Mouse (Mus musculus) hindbrain, embryonic 11.5 days (tissue): ENCODE measurements around the gene Fbln5. TPM values are rescaled to one million over a fixed set of nuclear protein-coding genes. Genes with fewer than 3 reads are reported as not detected.

ENCODE experiments used
- ATAC-seq: fragments of 200-750 bp; cut with Nextera tagmentation; 2 replicates; pipeline ENCODE4 v1.8.0; 2017; ENCODE audit warnings: mild to moderate bottlenecking, moderate TSS enrichment, moderate library complexity; ENCODE audit not compliant: low FRiP score
- DNase-seq: peaks from one replicate; pipeline ENCODE4 v3.0.0-alpha.2; 2015; ENCODE audit warnings: low spot score
- H3K27ac ChIP-seq: fragments of 300-500 bp; sonication (generic); 2 replicates; pipeline ENCODE4 v1.5.1; 2014; ENCODE audit warnings: mild to moderate bottlenecking, low read depth, low read length
- H3K27me3 ChIP-seq: fragments of 300-500 bp; sonication (generic); 2 replicates; pipeline ENCODE4 v1.6.1; 2014; ENCODE audit warnings: mild to moderate bottlenecking, low read length, moderate library complexity, mixed read lengths; ENCODE audit not compliant: control insufficient read depth, insufficient read depth
- H3K36me3 ChIP-seq: fragments of 300-500 bp; sonication (generic); 2 replicates; pipeline ENCODE4 v1.6.1; 2014; ENCODE audit warnings: mild to moderate bottlenecking, low read length, moderate library complexity, mixed read lengths; ENCODE audit not compliant: control insufficient read depth, insufficient read depth
- H3K4me1 ChIP-seq: fragments of 300-500 bp; sonication (generic); replicated peaks from 2 replicates; pipeline ENCODE4 v1.6.1; 2014; ENCODE audit warnings: low read length, mixed read lengths; ENCODE audit not compliant: control insufficient read depth, insufficient read depth
- H3K4me2 ChIP-seq: fragments of 300-500 bp; sonication (generic); replicated peaks from 2 replicates; pipeline ENCODE4 v1.6.1; 2014; ENCODE audit warnings: mild to moderate bottlenecking, low read depth, low read length
- H3K4me3 ChIP-seq: fragments of 300-500 bp; sonication (generic); 2 replicates; pipeline ENCODE4 v1.5.1; 2014; ENCODE audit warnings: low read depth, low read length
- H3K9ac ChIP-seq: fragments of 300-500 bp; sonication (generic); 2 replicates; pipeline ENCODE4 v1.6.1; 2014; ENCODE audit warnings: low read depth, low read length
- H3K9me3 ChIP-seq: fragments of 300-500 bp; sonication (generic); 2 replicates; pipeline ENCODE4 v1.6.1; 2016; ENCODE audit warnings: low read length; ENCODE audit not compliant: control insufficient read depth
- WGBS: fragments of 180-500 bp; shearing (Covaris S2); extraction: QIAGEN DNeasy Blood & Tissue Kit; methylation state at CpG from one replicate; pipeline ENCODE4 v1.1.7; 2014; 5-methylcytosine and 5-hydroxymethylcytosine counted together
- polyA plus RNA-seq: library from polyadenylated mRNA; unstranded; fragments of >200 nt; fragmentation: Nextera tagmentation; extraction: Ambion mirVana; gene quantifications from 2 replicates; pipeline ENCODE4 v1.2.1, GENCODE M21; 2014

The Fbln5 gene
- polyA plus RNA-seq, 1 experiment from 2014 or later, result 15.7 TPM

GRCm38 (mm10) chr12:101776383-101776782 lies 42.5 kb downstream of the Fbln5 start:
- ATAC-seq, result no peak
- no peaks in the 10 kb centered on the region for H3K27me3 ChIP-seq
- H3K27ac ChIP-seq, result no peak overlapping the region
- H3K36me3 ChIP-seq, result no peaks in the 10 kb centered on the region
- no peak overlapping the region for H3K4me3 ChIP-seq
- no peaks in the 10 kb centered on the region for H3K4me1 ChIP-seq
- DNase-seq, result no peak
- H3K9me3 ChIP-seq, result no peaks in the 10 kb centered on the region
- H3K4me2 ChIP-seq, result no peak overlapping the region
- no peak overlapping the region for H3K9ac ChIP-seq
- 73% methylated on average over 5 of the region's 5 CpGs for WGBS

- Histone ChIP-seq H3K4me1 (no peaks in the 10 kb centered on the region), H3K9me3 (no peaks in the 10 kb centered on the region), H3K4me2 (no peak overlapping the region), H3K27ac (no peak overlapping the region), H3K27me3 (no peaks in the 10 kb centered on the region), H3K4me3 (no peak overlapping the region), H3K36me3 (no peaks in the 10 kb centered on the region), H3K9ac (no peak overlapping the region)
- DNase-seq (no peak), ATAC-seq (no peak)
- WGBS, result 73% methylated on average over 4 of the region's 4 CpGs
Measured at GRCm38 (mm10) chr12:101774116-101774515, 44.7 kb downstream of the Fbln5 start.

DNA sequence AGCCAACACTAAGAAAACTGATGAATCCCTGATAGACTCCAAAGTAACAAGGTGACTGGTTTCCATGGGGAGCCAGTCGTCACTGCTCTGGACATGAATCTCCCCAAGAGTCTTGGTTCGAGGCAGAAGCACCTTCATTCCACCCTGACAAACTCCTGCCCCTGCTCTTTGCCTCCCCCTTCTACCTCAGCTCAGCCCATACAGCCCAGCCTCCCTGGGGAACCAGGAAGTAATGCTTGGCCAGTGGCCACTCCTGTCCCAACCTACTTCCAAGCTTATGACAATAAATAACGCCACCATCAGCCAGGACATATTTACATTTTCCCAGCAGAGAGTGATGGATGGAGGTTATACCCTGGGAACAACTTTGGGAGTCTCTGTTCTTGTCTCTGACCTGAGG lies 45.9 kb downstream of the Fbln5 start:
- no peak overlapping the region for H3K4me2 ChIP-seq
- no peaks in the 10 kb centered on the region for H3K4me1 ChIP-seq
- H3K27ac ChIP-seq, result no peak overlapping the region
- H3K4me3 ChIP-seq, result no peak overlapping the region
- no peak for ATAC-seq
- no peak for DNase-seq
- H3K36me3 ChIP-seq, result no peaks in the 10 kb centered on the region
- H3K9ac ChIP-seq, result no peak overlapping the region
- 68% methylated on average over 3 of the region's 3 CpGs for WGBS
- no peaks in the 10 kb centered on the region for H3K27me3 ChIP-seq
- H3K9me3 ChIP-seq, result no peaks in the 10 kb centered on the region

- no peaks in the 10 kb centered on the region for H3K9me3 ChIP-seq
- H3K27ac ChIP-seq, result no peak overlapping the region
- H3K4me3 ChIP-seq, result no peak overlapping the region
- ATAC-seq (no peak), DNase-seq (no peak)
- H3K27me3 ChIP-seq, result no peaks in the 10 kb centered on the region
- no peaks in the 10 kb centered on the region for H3K4me1 ChIP-seq
- H3K36me3 ChIP-seq, result no peaks in the 10 kb centered on the region
- 88% methylated on average over 5 of the region's 5 CpGs for WGBS
- H3K9ac ChIP-seq, result no peak overlapping the region
- H3K4me2 ChIP-seq, result no peak overlapping the region
Measured at GRCm38 (mm10) chr12:101770283-101771015, 48.4 kb downstream of the Fbln5 start.

DNA sequence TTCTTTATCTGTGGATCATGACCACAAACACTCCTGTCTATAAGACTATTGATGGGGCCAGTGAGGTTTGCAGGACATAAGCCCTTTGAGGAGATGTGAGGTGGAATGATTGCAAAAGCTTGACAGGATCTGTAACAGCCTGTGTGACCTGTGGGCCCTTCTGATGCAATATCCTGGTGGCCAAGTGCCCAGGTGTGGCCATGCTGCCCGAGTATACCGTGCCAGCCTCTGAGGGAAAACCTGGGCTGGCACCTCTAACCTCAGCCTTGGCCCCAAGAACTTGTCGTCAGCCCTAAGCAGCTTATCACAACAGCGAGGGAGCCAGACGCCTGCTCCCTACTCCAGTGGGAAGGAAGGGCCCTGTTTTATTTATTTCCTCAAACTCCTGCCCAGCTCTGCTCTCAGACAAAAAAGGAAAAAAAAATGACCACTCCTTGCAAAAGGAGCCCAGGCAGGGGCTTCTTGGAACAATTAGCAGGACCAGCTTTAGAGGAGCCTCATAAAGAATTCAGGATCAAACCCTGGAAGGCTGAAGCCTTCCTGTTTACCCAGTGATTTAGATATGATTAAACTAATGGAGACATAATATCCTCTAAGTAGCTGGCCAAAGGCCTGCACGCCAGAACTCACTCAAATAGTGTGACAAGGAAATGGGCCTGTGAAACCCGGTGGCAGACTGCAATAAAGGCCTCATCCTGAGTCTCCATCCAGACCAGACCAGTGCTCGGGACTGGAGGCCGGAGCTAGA lies 51.4 kb downstream of the Fbln5 start:
- Histone ChIP-seq H3K9ac (no peak overlapping the region), H3K4me3 (no peak overlapping the region), H3K4me2 (no peak overlapping the region), H3K27ac (no peak overlapping the region), H3K9me3 (no peaks in the 10 kb centered on the region), H3K27me3 (no peaks in the 10 kb centered on the region), H3K36me3 (no peaks in the 10 kb centered on the region), H3K4me1 (no peaks in the 10 kb centered on the region)
- no peak for ATAC-seq
- WGBS, result 81% methylated on average over 9 of the region's 9 CpGs
- DNase-seq, result no peak

DNA sequence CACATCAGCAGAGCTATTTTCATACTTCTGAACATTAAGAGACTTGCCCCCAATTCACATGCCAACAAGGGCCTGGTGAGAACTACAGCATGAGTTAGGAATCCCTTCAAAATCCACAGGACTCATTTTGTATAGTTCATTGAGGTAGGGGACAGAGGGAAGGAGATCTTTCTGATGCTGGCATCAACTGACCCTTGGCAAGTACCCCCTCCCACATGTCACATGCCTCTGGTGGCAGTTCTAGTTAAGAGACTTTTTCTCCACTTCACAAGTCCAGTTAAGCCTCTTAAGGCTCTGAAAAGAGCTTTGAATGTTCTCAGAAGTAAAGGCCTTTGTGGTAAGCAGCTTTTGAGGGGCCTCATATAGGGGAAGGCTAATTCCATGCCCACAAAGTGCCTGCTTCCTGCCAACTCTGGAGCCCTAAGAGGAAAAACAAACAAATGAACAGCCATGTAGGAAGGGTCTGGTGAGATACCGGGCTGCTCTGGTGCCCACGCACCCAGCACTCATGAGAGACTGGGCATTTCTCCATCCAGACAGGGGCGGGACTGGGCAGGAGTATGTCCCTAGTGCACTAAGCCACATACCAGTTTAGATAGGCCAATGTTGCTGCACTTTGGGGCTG lies 52.5 kb downstream of the Fbln5 start:
- Histone ChIP-seq H3K9ac (no peak overlapping the region), H3K27me3 (no peaks in the 10 kb centered on the region), H3K9me3 (no peaks in the 10 kb centered on the region), H3K4me3 (no peak overlapping the region), H3K27ac (no peak overlapping the region), H3K36me3 (no peaks in the 10 kb centered on the region), H3K4me2 (no peak overlapping the region), H3K4me1 (no peaks in the 10 kb centered on the region)
- WGBS, result 90% methylated on average over 3 of the region's 3 CpGs
- no peak for ATAC-seq
- DNase-seq, result no peak

DNA sequence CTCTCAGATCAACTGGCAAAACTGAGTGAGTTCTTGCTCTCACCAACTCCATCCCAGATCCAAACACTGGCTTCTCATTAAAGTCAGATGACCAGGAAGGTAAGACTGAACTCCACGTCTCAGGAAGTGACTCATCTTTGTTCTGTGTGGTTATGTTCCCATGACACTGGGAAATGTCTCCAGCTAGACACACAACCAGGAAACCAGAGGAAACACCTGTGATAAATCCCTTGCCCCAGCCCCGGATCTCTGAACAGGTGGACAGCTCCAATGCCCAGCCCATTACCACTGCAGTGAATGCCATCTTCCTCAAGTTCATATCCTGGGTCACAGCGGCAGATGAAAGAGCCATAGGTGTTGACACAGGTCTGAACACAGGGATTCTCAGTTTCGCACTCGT lies 54.0 kb downstream of the Fbln5 start:
- H3K9me3 ChIP-seq, result no peaks in the 10 kb centered on the region
- no peaks in the 10 kb centered on the region for H3K4me1 ChIP-seq
- H3K27ac ChIP-seq, result no peak overlapping the region
- H3K4me2 ChIP-seq, result no peak overlapping the region
- no peak overlapping the region for H3K4me3 ChIP-seq
- H3K9ac ChIP-seq, result no peak overlapping the region
- no peak for ATAC-seq
- WGBS, result 86% methylated on average over 5 of the region's 5 CpGs
- no peak for DNase-seq
- no peaks in the 10 kb centered on the region for H3K36me3 ChIP-seq
- no peaks in the 10 kb centered on the region for H3K27me3 ChIP-seq

DNA sequence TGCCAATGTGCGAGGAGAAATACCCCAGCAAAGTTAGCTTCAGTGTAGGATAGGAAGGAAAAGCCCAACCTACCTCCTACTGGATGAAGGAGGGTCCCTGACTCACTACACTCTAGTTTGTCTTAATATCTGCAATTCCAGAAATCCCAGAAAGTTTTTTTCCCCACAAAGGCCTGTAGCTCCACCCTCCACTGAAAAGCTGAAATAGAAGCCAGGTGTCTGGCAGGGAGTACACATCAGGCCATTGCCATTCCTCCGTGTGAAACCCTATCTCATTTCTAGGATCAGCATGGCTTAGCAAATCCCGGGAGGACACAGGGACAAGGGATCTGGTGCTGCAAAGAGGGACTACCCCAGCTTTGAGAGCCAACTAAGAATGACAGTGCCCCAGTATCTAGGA lies 55.8 kb downstream of the Fbln5 start:
- Histone ChIP-seq H3K9ac (no peak overlapping the region), H3K4me2 (no peak overlapping the region), H3K9me3 (no peaks in the 10 kb centered on the region), H3K4me3 (no peak overlapping the region), H3K27ac (no peak overlapping the region), H3K4me1 (no peaks in the 10 kb centered on the region), H3K36me3 (no peaks in the 10 kb centered on the region), H3K27me3 (no peaks in the 10 kb centered on the region)
- DNase-seq (no peak), ATAC-seq (no peak)
- WGBS, result 77% methylated on average over 3 of the region's 3 CpGs
